Mouse (Mus musculus): ENCODE results near the gene Ssbp4. TPM values are rescaled to one million over a fixed set of nuclear protein-coding genes. Genes with fewer than 3 reads are reported as not detected.

Ssbp4 gene
- total and polyA plus RNA-seq, 3 experiments, result 84.9 to 212 TPM; not detected in 1

DNA sequence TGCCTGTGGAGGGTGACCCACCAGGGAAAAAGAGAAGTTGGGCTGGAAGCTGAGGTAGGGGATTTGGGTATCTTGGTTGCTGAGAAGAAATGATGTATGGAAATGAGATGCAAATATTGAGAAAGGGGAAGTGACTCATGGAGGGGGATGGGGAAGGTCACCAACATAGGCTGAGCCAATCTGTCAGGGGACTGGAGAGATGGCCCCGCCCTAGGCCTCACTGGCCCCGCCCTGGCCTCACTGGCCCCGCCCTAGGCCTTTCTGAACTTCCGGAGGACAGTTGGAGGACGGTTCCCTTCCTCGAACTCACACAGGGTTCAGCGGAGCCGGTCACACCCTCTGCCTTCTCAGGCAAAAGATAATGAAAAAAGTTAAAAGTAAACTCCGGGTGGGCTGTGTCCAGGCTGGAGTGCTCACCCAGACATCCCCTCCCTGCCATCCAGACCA lies 10.2 kb upstream of the Ssbp4 start:
- Histone ChIP-seq H3K9ac (ENCODE audit: control insufficient read depth, low read depth, low read length, poor library complexity, severe bottlenecking) (peak overlapping the region; percentile 70), H3K27ac (ENCODE audit: control insufficient read depth, low read depth, low read length) (peak overlapping the region; percentile 83), H3K4me1 (ENCODE audit: control insufficient read depth in 1 of 2, insufficient read depth in 2 of 2, low read length in 2 of 2) (peaks cover 7 to 46% of the 10 kb centered on the region in 2 experiments), H3K79me2 (ENCODE audit: control insufficient read depth, insufficient read depth, low read length, poor library complexity) (no peaks in the 10 kb centered on the region), H3K9me3 (replicated peaks; ENCODE audit: insufficient read depth, low read length) (no peaks in the 10 kb centered on the region), H3K4me3 (ENCODE audit: control insufficient read depth in 1 of 2, insufficient read depth in 1 of 2, low read depth in 2 of 2, low read length in 2 of 2) (peak overlapping the region; percentile 43 to 54), H3K27me3 (ENCODE audit: control insufficient read depth in 1 of 2, insufficient read depth in 2 of 2, low read length in 2 of 2) (no peaks in the 10 kb centered on the region), H3K36me3 (ENCODE audit: control insufficient read depth in 1 of 2, insufficient read depth in 2 of 2, low read length in 2 of 2) (peaks cover 0 to 18% of the 10 kb centered on the region in 2 experiments; a peak in 2 of 4 replicates)
- DNase-seq (ENCODE audit: low read depth, low spot score), result peak; percentile 98
- TF ChIP-seq TCF12 (IDR thresholded peaks at IDR 0.05; ENCODE audit: low read depth, low read length), result no peak
- peak; percentile 12; the same call in 1 of the 2 replicates for TF ChIP-seq MXI1 (IDR thresholded peaks at IDR 0.05; ENCODE audit: low read depth, low read length)
- no peak for TF ChIP-seq SMC3 (IDR thresholded peaks at IDR 0.05; ENCODE audit: low read depth, low read length)
- TF ChIP-seq ELF1 (IDR thresholded peaks at IDR 0.05; ENCODE audit: low read depth, low read length), result 0 out of 2 replicates have a peak, but pooled peaks have one; percentile 23
- no peak for TF ChIP-seq RCOR1 (IDR thresholded peaks at IDR 0.05; ENCODE audit: low read depth, low read length)
- no peak for TF ChIP-seq MAX (IDR thresholded peaks at IDR 0.05; ENCODE audit: low read length)
- TF ChIP-seq NRF1 (IDR thresholded peaks at IDR 0.05; ENCODE audit: insufficient read depth, low read depth, low read length, poor library complexity, severe bottlenecking), result no peak
- TF ChIP-seq CHD2 (IDR thresholded peaks at IDR 0.05; ENCODE audit: low read length), result peak; percentile 71
- no peak for TF ChIP-seq BHLHE40 (IDR thresholded peaks at IDR 0.05; ENCODE audit: borderline replicate concordance, low read depth, low read length)
- TF ChIP-seq USF2 (IDR thresholded peaks at IDR 0.05; ENCODE audit: borderline replicate concordance in 1 of 2, insufficient read depth in 1 of 2, low read depth in 1 of 2, low read length in 2 of 2), result no peak
- TF ChIP-seq MAZ (IDR thresholded peaks at IDR 0.05; ENCODE audit: low read depth, low read length), result peak; percentile 64; the same call in 1 of the 2 replicates
- TF ChIP-seq MEF2A (IDR thresholded peaks at IDR 0.05; ENCODE audit: extremely low read depth, insufficient replicate concordance, low read depth, low read length, poor library complexity, severe bottlenecking), result no peak
- TF ChIP-seq SIN3A (IDR thresholded peaks at IDR 0.05; ENCODE audit: low read length), result peak; percentile 64
- 0 out of 2 replicates have a peak, but pooled peaks have one; percentile 20 for TF ChIP-seq MYB (IDR thresholded peaks at IDR 0.05; ENCODE audit: low read depth, low read length)
- TF ChIP-seq MYC (IDR thresholded peaks at IDR 0.05; ENCODE audit: low read depth, low read length), result peak; percentile 37; the same call in 1 of the 2 replicates
- TF ChIP-seq ZC3H11A (IDR thresholded peaks at IDR 0.05; ENCODE audit: low read depth, low read length), result no peak
- TF ChIP-seq UBTF (IDR thresholded peaks at IDR 0.05; ENCODE audit: borderline replicate concordance, insufficient read depth, low read depth, low read length), result no peak
- TF ChIP-seq POLR2A (IDR thresholded peaks at IDR 0.05; ENCODE audit: control insufficient read depth in 1 of 2, insufficient read depth in 1 of 2, low read depth in 1 of 2, low read length in 2 of 2, poor library complexity in 1 of 2), result peak in 1 of 2 experiments; percentile 78; a peak in 2 of 4 replicates
- TF ChIP-seq GABPA (IDR thresholded peaks at IDR 0.05; ENCODE audit: low read depth, low read length), result no peak
- no peak for TF ChIP-seq KAT2A (conservative IDR thresholded peaks at IDR 0.05; ENCODE audit: low read depth, low read length)
- TF ChIP-seq NELFE (IDR thresholded peaks at IDR 0.05; ENCODE audit: low read depth, low read length), result peak; percentile 72
- no peak for TF ChIP-seq USF1 (IDR thresholded peaks at IDR 0.05; ENCODE audit: low read depth, low read length)
- TF ChIP-seq ZKSCAN1 (IDR thresholded peaks at IDR 0.05; ENCODE audit: low read depth, low read length), result no peak
- TF ChIP-seq ZNF384 (IDR thresholded peaks at IDR 0.05; ENCODE audit: low read depth, low read length), result no peak
- TF ChIP-seq CHD1 (IDR thresholded peaks at IDR 0.05; ENCODE audit: low read depth, low read length), result no peak
- TF ChIP-seq POLR2AphosphoS2 (IDR thresholded peaks at IDR 0.05; ENCODE audit: low read length), result no peak; the same call in 1 of the 2 replicates
- TF ChIP-seq E2F4 (IDR thresholded peaks at IDR 0.05; ENCODE audit: borderline replicate concordance, low read depth, low read length), result no peak
- TF ChIP-seq POLR2AphosphoS5 (IDR thresholded peaks at IDR 0.05; ENCODE audit: borderline replicate concordance, low read depth, low read length), result no peak
- peak; percentile 80; the same call in 1 of the 2 replicates for TF ChIP-seq JUND (IDR thresholded peaks at IDR 0.05; ENCODE audit: low read depth, low read length)
- 0 out of 2 replicates have a peak, but pooled peaks have one; percentile 5 for TF ChIP-seq MAFK (IDR thresholded peaks at IDR 0.05; ENCODE audit: borderline replicate concordance, low read depth, low read length)
- TF ChIP-seq TAL1 (IDR thresholded peaks at IDR 0.05; ENCODE audit: low read length), result no peak
- TF ChIP-seq ZMIZ1 (IDR thresholded peaks at IDR 0.05; ENCODE audit: low read depth, low read length), result no peak
- peak; percentile 32 to 44; a peak in 3 of 4 replicates for TF ChIP-seq EP300 (IDR thresholded peaks at IDR 0.05; ENCODE audit: low read depth in 1 of 2, low read length in 2 of 2)
- no peak for TF ChIP-seq CTCF (IDR thresholded peaks at IDR 0.05 in 2 of 3, conservative IDR thresholded peaks at IDR 0.05 in 1 of 3; ENCODE audit: control insufficient read depth in 1 of 3, insufficient read depth in 1 of 3, low read depth in 2 of 3, low read length in 3 of 3, poor library complexity in 1 of 3, severe bottlenecking in 1 of 3)
- TF ChIP-seq GATA1 (IDR thresholded peaks at IDR 0.05; ENCODE audit: low read depth, low read length), result no peak
- peak; percentile 85 for TF ChIP-seq ETS1 (IDR thresholded peaks at IDR 0.05; ENCODE audit: low read depth, low read length)
- peak; percentile 27; the same call in 1 of the 2 replicates for TF ChIP-seq TBP (IDR thresholded peaks at IDR 0.05; ENCODE audit: low read depth, low read length)

Data from MEL (cell line).